Mouse (Mus musculus) C2C12 (cell line): ENCODE results near the gene March4. TPM values are rescaled to one million over a fixed set of nuclear protein-coding genes. Genes with fewer than 3 reads are reported as not detected.
A peak's percentile ranks its signal among the peaks of the same experiment; 100 is the strongest.

Source experiments
- H3K27me3 ChIP-seq: one replicate; pipeline ENCODE4 v1.6.1; 2011; ENCODE audit not compliant: control insufficient read depth, insufficient read depth, insufficient read length
- H3K36me3 ChIP-seq: one replicate; pipeline ENCODE4 v1.6.1; 2011; ENCODE audit not compliant: control insufficient read depth, insufficient read depth
- H3K4me3 ChIP-seq: one replicate; pipeline ENCODE4 v1.5.1; 2011; ENCODE audit warnings: mild to moderate bottlenecking, control low read depth; ENCODE audit not compliant: poor library complexity, insufficient read depth, severe bottlenecking
- H3K79me2 ChIP-seq: one replicate; pipeline ENCODE4 v1.6.1; 2011; ENCODE audit not compliant: control insufficient read depth, insufficient read depth
- H3K79me3 ChIP-seq: one replicate; pipeline ENCODE4 v1.6.1; 2011; ENCODE audit warnings: low read depth, control low read depth
- H3ac ChIP-seq: one replicate; pipeline ENCODE3; 2011; ENCODE audit warnings: low read depth; ENCODE audit not compliant: control insufficient read depth, insufficient read length
- CEBPB ChIP-seq: IDR thresholded peaks from one replicate; pipeline ENCODE4 v1.6.1; 2011; ENCODE audit warnings: low read depth, mild to moderate bottlenecking, control low read depth, moderate library complexity
- CTCF ChIP-seq: IDR thresholded peaks from one replicate; pipeline ENCODE4 v1.5.1; 2011; ENCODE audit not compliant: control insufficient read depth, insufficient read depth, insufficient read length
- FOSL1 ChIP-seq: IDR thresholded peaks from one replicate; pipeline ENCODE4 v1.8.0; 2011; ENCODE audit warnings: mild to moderate bottlenecking, low read length; ENCODE audit not compliant: poor library complexity, insufficient read depth, severe bottlenecking
- MAX ChIP-seq: IDR thresholded peaks from one replicate; pipeline ENCODE4 v1.6.1; 2011; ENCODE audit warnings: mild to moderate bottlenecking, control low read depth
- MYOD1 ChIP-seq: IDR thresholded peaks from one replicate; pipeline ENCODE4 v1.6.1; 2011; ENCODE audit warnings: low read depth; ENCODE audit not compliant: control insufficient read depth, insufficient read length
- MYOG ChIP-seq: IDR thresholded peaks from one replicate; pipeline ENCODE4 v1.6.1; 2011; ENCODE audit not compliant: control insufficient read depth, insufficient read length; ENCODE audit errors: extremely low read depth
- USF1 ChIP-seq: IDR thresholded peaks from one replicate; pipeline ENCODE4 v1.6.1; 2011; ENCODE audit warnings: low read depth, mild to moderate bottlenecking, control low read depth, moderate library complexity
- polyA plus RNA-seq: library from polyadenylated mRNA; unstranded; fragments of >200 nt; fragmentation: generic; extraction: Trizol; gene quantifications from one replicate; pipeline ENCODE4 v1.2.1, GENCODE M21; 2012; ENCODE audit warnings: missing spikeins

Gene March4
- polyA plus RNA-seq, 1 experiment: 0.02 TPM

- Histone ChIP-seq H3ac (no peak overlapping the region), H3K36me3 (no peaks in the 10 kb centered on the region), H3K79me2 (no peaks in the 10 kb centered on the region), H3K4me3 (no peak overlapping the region), H3K79me3 (no peaks in the 10 kb centered on the region), H3K27me3 (no peaks in the 10 kb centered on the region)
- TF ChIP-seq FOSL1 (no peak), MYOD1 (no peak), USF1 (no peak), CEBPB (no peak), CTCF (no peak), MAX (no peak), MYOG (no peak)
Measured at GRCm38 (mm10) chr1:72439146-72439545, 97.6 kb downstream of the March4 start.

- no peaks in the 10 kb centered on the region for H3K27me3 ChIP-seq
- no peak overlapping the region for H3ac ChIP-seq
- H3K79me3 ChIP-seq: no peaks in the 10 kb centered on the region
- TF ChIP-seq MYOG: no peak
- no peaks in the 10 kb centered on the region for H3K79me2 ChIP-seq
- H3K4me3 ChIP-seq: no peak overlapping the region
- H3K36me3 ChIP-seq: no peaks in the 10 kb centered on the region
Measured at GRCm38 (mm10) chr1:72436967-72437366, 99.8 kb downstream of the March4 start.

- Histone ChIP-seq H3K27me3 (no peaks in the 10 kb centered on the region), H3K79me2 (no peaks in the 10 kb centered on the region), H3K36me3 (no peaks in the 10 kb centered on the region), H3ac (no peak overlapping the region), H3K79me3 (no peaks in the 10 kb centered on the region), H3K4me3 (no peak overlapping the region)
- no peak for TF ChIP-seq CTCF
- no peak for TF ChIP-seq MYOD1
- no peak for TF ChIP-seq MYOG
Measured at GRCm38 (mm10) chr1:72434510-72434909, 102.2 kb downstream of the March4 start.

DNA sequence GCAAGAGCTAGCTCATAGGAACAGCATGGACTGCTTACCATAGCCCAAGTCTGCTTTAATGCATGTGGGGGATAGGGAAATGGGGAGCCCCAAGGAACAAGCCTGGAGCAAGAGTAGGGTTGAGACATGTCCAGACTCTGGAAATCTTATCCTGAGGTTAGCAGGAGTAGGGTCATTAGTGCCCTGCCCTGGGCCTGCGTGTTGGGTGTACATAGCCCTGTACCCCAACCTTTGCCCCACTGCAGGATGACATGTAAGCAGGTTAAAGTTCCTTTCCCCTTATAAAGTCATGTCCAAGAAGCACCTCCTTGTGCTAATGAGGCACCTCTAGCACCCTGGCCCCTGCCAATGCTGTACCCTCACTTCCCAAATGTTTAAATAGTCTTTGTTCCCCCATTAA, 104.2 kb downstream of the March4 start:
- H3K36me3 ChIP-seq: no peaks in the 10 kb centered on the region
- no peak overlapping the region for H3K4me3 ChIP-seq
- no peak overlapping the region for H3ac ChIP-seq
- H3K79me2 ChIP-seq: no peaks in the 10 kb centered on the region
- TF ChIP-seq USF1: no peak
- TF ChIP-seq MAX: no peak
- TF ChIP-seq MYOD1: no peak
- H3K27me3 ChIP-seq: no peaks in the 10 kb centered on the region
- no peaks in the 10 kb centered on the region for H3K79me3 ChIP-seq

- Histone ChIP-seq H3K79me3 (no peaks in the 10 kb centered on the region), H3K27me3 (no peaks in the 10 kb centered on the region), H3ac (no peak overlapping the region), H3K36me3 (no peaks in the 10 kb centered on the region), H3K4me3 (no peak overlapping the region), H3K79me2 (no peaks in the 10 kb centered on the region)
- TF ChIP-seq MYOD1 (peak; percentile 38), CEBPB (no peak), USF1 (peak; percentile 77), MYOG (no peak), FOSL1 (no peak), CTCF (no peak), MAX (peak; percentile 74)
Measured at GRCm38 (mm10) chr1:72429107-72429807, 107.5 kb downstream of the March4 start.

DNA sequence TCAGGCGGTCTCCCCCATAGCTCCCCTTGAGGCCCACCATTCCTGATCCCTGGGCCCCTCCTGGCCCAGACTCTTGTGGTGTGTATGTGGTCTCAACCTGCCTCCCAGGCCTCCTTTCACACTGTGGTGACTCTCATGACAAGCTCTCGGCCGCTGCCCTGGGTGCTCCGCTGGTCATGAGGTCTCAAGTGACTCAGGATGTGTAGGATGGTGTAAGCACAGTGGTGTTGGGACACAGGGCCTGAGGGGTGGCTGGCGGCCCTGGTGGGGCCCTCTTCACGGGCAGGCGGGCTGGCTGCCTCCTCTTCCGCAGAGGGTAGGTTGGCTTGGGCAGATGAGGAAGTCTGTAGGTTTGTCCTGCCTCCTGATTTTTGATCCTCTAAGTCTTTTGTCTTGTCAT, 108.2 kb downstream of the March4 start:
- Histone ChIP-seq H3K36me3 (no peaks in the 10 kb centered on the region), H3K27me3 (no peaks in the 10 kb centered on the region), H3K79me3 (no peaks in the 10 kb centered on the region), H3K79me2 (no peaks in the 10 kb centered on the region), H3ac (no peak overlapping the region), H3K4me3 (no peak overlapping the region)
- TF ChIP-seq CTCF (no peak), FOSL1 (no peak), MYOD1 (no peak), MYOG (no peak), MAX (no peak), CEBPB (no peak), USF1 (no peak)
